Mouse (Mus musculus): Measurements from ENCODE around the gene Plpp2. TPM values are rescaled to one million over a fixed set of nuclear protein-coding genes. Genes with fewer than 3 reads are reported as not detected.

Plpp2 gene
- polyA plus RNA-seq, 1 experiment, result 68.7 TPM

GRCm38 (mm10) chr10:79553691-79554090 is 20.1 kb upstream of the Plpp2 start:
- TF ChIP-seq USF1 (IDR thresholded peaks at IDR 0.05; ENCODE audit: low read depth) (no peak), POLR2A (IDR thresholded peaks at IDR 0.05; ENCODE audit: insufficient read length, low read depth) (no peak), MAX (IDR thresholded peaks at IDR 0.05; ENCODE audit: low read depth) (no peak), REST (IDR thresholded peaks at IDR 0.05; ENCODE audit: insufficient read depth, insufficient read length) (no peak), TCF3 (IDR thresholded peaks at IDR 0.05; ENCODE audit: insufficient read length, low read depth) (no peak), TCF12 (IDR thresholded peaks at IDR 0.05; ENCODE audit: insufficient read depth, poor library complexity, severe bottlenecking) (no peak), CEBPB (IDR thresholded peaks at IDR 0.05; ENCODE audit: insufficient read depth, poor library complexity, severe bottlenecking) (no peak), MYOG (IDR thresholded peaks at IDR 0.05; ENCODE audit: control insufficient read depth in 1 of 3, insufficient read depth in 1 of 3, insufficient read length in 2 of 3, low read depth in 2 of 3) (no peak), SRF (IDR thresholded peaks at IDR 0.05; ENCODE audit: control insufficient read depth, insufficient read length, low read depth) (no peak), MYOD1 (IDR thresholded peaks at IDR 0.05; ENCODE audit: control insufficient read depth in 1 of 3, insufficient read length in 2 of 3, low read depth in 2 of 3) (no peak), POLR2AphosphoS2 (IDR thresholded peaks at IDR 0.05; ENCODE audit: insufficient read length, low read depth) (no peak), E2F4 (IDR thresholded peaks at IDR 0.05; ENCODE audit: insufficient read depth) (no peak)
- Histone ChIP-seq H3ac (ENCODE audit: control insufficient read depth, insufficient read length) (peak overlapping the region; percentile 53), H3K4me2 (ENCODE audit: low read depth) (peak overlapping the region; percentile 91), H3K36me3 (ENCODE audit: control insufficient read depth, insufficient read depth) (no peaks in the 10 kb centered on the region), H3K4me3 (peak overlapping the region; percentile 34), H3K79me2 (ENCODE audit: control insufficient read depth, insufficient read depth) (peaks cover 12% of the 10 kb centered on the region), H3K27me3 (ENCODE audit: control insufficient read depth, insufficient read depth, insufficient read length) (no peaks in the 10 kb centered on the region)

GRCm38 (mm10) chr10:79553176-79553575 is 19.6 kb upstream of the Plpp2 start:
- peak overlapping the region; percentile 91 for H3K4me2 ChIP-seq (ENCODE audit: low read depth)
- H3K4me3 ChIP-seq, result peak overlapping the region; percentile 34
- peaks cover under 1% of the 10 kb centered on the region for H3K36me3 ChIP-seq (ENCODE audit: control insufficient read depth, insufficient read depth)
- no peak overlapping the region for H3ac ChIP-seq (ENCODE audit: control insufficient read depth, insufficient read length)
- H3K79me2 ChIP-seq (ENCODE audit: control insufficient read depth, insufficient read depth), result peaks cover 12% of the 10 kb centered on the region
- no peak for TF ChIP-seq MAX (IDR thresholded peaks at IDR 0.05; ENCODE audit: low read depth)
- TF ChIP-seq CEBPB (IDR thresholded peaks at IDR 0.05; ENCODE audit: insufficient read depth, poor library complexity, severe bottlenecking), result no peak
- TF ChIP-seq TCF12 (IDR thresholded peaks at IDR 0.05; ENCODE audit: insufficient read depth, poor library complexity, severe bottlenecking), result no peak
- no peak for TF ChIP-seq E2F4 (IDR thresholded peaks at IDR 0.05; ENCODE audit: insufficient read depth)
- TF ChIP-seq USF1 (IDR thresholded peaks at IDR 0.05; ENCODE audit: low read depth), result no peak
- TF ChIP-seq MYOD1 (IDR thresholded peaks at IDR 0.05; ENCODE audit: control insufficient read depth in 1 of 3, insufficient read length in 2 of 3, low read depth in 2 of 3), result no peak
- TF ChIP-seq SRF (IDR thresholded peaks at IDR 0.05; ENCODE audit: control insufficient read depth, insufficient read length, low read depth), result no peak
- TF ChIP-seq REST (IDR thresholded peaks at IDR 0.05; ENCODE audit: insufficient read depth, insufficient read length), result no peak
- TF ChIP-seq MYOG (IDR thresholded peaks at IDR 0.05; ENCODE audit: control insufficient read depth in 1 of 3, insufficient read depth in 1 of 3, insufficient read length in 2 of 3, low read depth in 2 of 3), result no peak
- TF ChIP-seq TCF3 (IDR thresholded peaks at IDR 0.05; ENCODE audit: insufficient read length, low read depth), result no peak
- no peak for TF ChIP-seq POLR2AphosphoS2 (IDR thresholded peaks at IDR 0.05; ENCODE audit: insufficient read length, low read depth)
- no peak for TF ChIP-seq POLR2A (IDR thresholded peaks at IDR 0.05; ENCODE audit: insufficient read length, low read depth)
- H3K27me3 ChIP-seq (ENCODE audit: control insufficient read depth, insufficient read depth, insufficient read length), result no peaks in the 10 kb centered on the region

- no peak overlapping the region for H3K4me3 ChIP-seq
- TF ChIP-seq MYOG (IDR thresholded peaks at IDR 0.05; ENCODE audit: control insufficient read depth in 1 of 3, insufficient read depth in 1 of 3, insufficient read length in 2 of 3, low read depth in 2 of 3) (no peak), POLR2A (IDR thresholded peaks at IDR 0.05; ENCODE audit: insufficient read length, low read depth) (no peak), MAX (IDR thresholded peaks at IDR 0.05; ENCODE audit: low read depth) (no peak), E2F4 (IDR thresholded peaks at IDR 0.05; ENCODE audit: insufficient read depth) (no peak), TCF12 (IDR thresholded peaks at IDR 0.05; ENCODE audit: insufficient read depth, poor library complexity, severe bottlenecking) (no peak), POLR2AphosphoS2 (IDR thresholded peaks at IDR 0.05; ENCODE audit: insufficient read length, low read depth) (no peak), CEBPB (IDR thresholded peaks at IDR 0.05; ENCODE audit: insufficient read depth, poor library complexity, severe bottlenecking) (no peak), TCF3 (IDR thresholded peaks at IDR 0.05; ENCODE audit: insufficient read length, low read depth) (no peak), MYOD1 (IDR thresholded peaks at IDR 0.05; ENCODE audit: control insufficient read depth in 1 of 3, insufficient read length in 2 of 3, low read depth in 2 of 3) (no peak), USF1 (IDR thresholded peaks at IDR 0.05; ENCODE audit: low read depth) (no peak), REST (IDR thresholded peaks at IDR 0.05; ENCODE audit: insufficient read depth, insufficient read length) (no peak), SRF (IDR thresholded peaks at IDR 0.05; ENCODE audit: control insufficient read depth, insufficient read length, low read depth) (no peak)
- no peak overlapping the region for H3ac ChIP-seq (ENCODE audit: control insufficient read depth, insufficient read length)
- no peaks in the 10 kb centered on the region for H3K27me3 ChIP-seq (ENCODE audit: control insufficient read depth, insufficient read depth, insufficient read length)
- peaks cover 7% of the 10 kb centered on the region for H3K36me3 ChIP-seq (ENCODE audit: control insufficient read depth, insufficient read depth)
- H3K4me2 ChIP-seq (ENCODE audit: low read depth), result no peak overlapping the region
- H3K79me2 ChIP-seq (ENCODE audit: control insufficient read depth, insufficient read depth), result peaks cover 12% of the 10 kb centered on the region
Measured at GRCm38 (mm10) chr10:79552531-79552930, 18.9 kb upstream of the Plpp2 start.

GRCm38 (mm10) chr10:79550366-79550765 is 16.8 kb upstream of the Plpp2 start:
- Histone ChIP-seq H3K4me2 (ENCODE audit: low read depth) (no peak overlapping the region), H3K79me2 (ENCODE audit: control insufficient read depth, insufficient read depth) (peaks cover 12% of the 10 kb centered on the region), H3K4me3 (no peak overlapping the region), H3K27me3 (ENCODE audit: control insufficient read depth, insufficient read depth, insufficient read length) (no peaks in the 10 kb centered on the region), H3ac (ENCODE audit: control insufficient read depth, insufficient read length) (no peak overlapping the region), H3K36me3 (ENCODE audit: control insufficient read depth, insufficient read depth) (peaks cover 9% of the 10 kb centered on the region)
- TF ChIP-seq TCF3 (IDR thresholded peaks at IDR 0.05; ENCODE audit: insufficient read length, low read depth) (no peak), MYOG (IDR thresholded peaks at IDR 0.05; ENCODE audit: control insufficient read depth in 1 of 3, insufficient read depth in 1 of 3, insufficient read length in 2 of 3, low read depth in 2 of 3) (no peak), TCF12 (IDR thresholded peaks at IDR 0.05; ENCODE audit: insufficient read depth, poor library complexity, severe bottlenecking) (no peak), E2F4 (IDR thresholded peaks at IDR 0.05; ENCODE audit: insufficient read depth) (no peak), MYOD1 (IDR thresholded peaks at IDR 0.05; ENCODE audit: control insufficient read depth in 1 of 3, insufficient read length in 2 of 3, low read depth in 2 of 3) (no peak), CEBPB (IDR thresholded peaks at IDR 0.05; ENCODE audit: insufficient read depth, poor library complexity, severe bottlenecking) (no peak), POLR2AphosphoS2 (IDR thresholded peaks at IDR 0.05; ENCODE audit: insufficient read length, low read depth) (no peak), POLR2A (IDR thresholded peaks at IDR 0.05; ENCODE audit: insufficient read length, low read depth) (no peak), REST (IDR thresholded peaks at IDR 0.05; ENCODE audit: insufficient read depth, insufficient read length) (no peak), USF1 (IDR thresholded peaks at IDR 0.05; ENCODE audit: low read depth) (no peak), MAX (IDR thresholded peaks at IDR 0.05; ENCODE audit: low read depth) (no peak), SRF (IDR thresholded peaks at IDR 0.05; ENCODE audit: control insufficient read depth, insufficient read length, low read depth) (no peak)

Measured in myocyte (in vitro differentiated cells).